Mouse (Mus musculus) v-Abl transformed pro-B cells (cell line): ENCODE results near the gene Olfr968.

Source experiments
- in situ Hi-C, 2 experiments: fragments of 400-800 bp; cut with MboI; formaldehyde crosslinking; loops; one replicate each; pipeline ENCODE4 v1.15.1; 2025; ENCODE audit not compliant: unreplicated experiment in 2 of 2

The Olfr968 gene

DNA sequence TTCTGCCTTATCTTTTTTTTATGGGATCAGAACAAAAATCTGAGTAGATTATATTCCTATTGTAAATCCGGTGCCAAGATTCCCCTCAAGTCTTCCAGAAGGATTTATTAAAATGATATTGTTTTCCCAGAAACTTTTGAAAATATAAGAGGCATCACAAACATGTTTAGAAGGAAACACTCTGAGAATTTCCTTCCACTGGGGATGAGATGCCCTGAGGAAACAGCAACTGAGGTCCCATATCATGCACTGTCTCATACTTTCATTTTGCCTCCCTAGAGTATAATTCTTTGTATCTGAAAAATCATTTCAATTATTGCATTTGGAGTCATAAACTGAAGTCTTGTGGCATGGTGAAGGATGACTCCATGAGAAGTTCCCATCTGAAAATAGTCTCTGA is at the start of gene Olfr968:
Gene Olfr968, minus strand, starts transcription at position 101 of the 400 bp plus-strand sequence.
- in situ Hi-C loops = no loop called here

DNA sequence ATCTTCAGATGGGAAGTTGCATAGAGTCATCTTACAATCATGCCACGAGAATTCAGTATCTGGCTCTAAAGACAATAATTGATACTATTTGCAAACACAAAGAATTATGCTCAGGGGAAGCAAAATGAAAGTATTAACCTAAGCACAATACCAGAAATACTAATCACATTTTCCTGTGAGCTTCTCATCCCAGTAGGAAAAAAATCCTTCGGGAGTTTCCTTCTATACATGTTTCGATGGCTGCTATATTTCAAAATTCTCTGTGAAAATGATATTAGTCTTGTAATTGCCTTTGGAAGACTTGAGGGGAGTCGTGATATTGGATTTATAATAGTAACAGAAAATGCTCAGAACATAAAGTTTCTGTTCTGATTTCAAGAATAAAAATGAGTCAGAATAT is 25.5 kb upstream of the Olfr968 start, which contains the start of gene Olfr970:
Gene Olfr970, plus strand, starts transcription at position 301 of the 400 bp plus-strand sequence.
- in situ Hi-C loops = no loop called here

DNA sequence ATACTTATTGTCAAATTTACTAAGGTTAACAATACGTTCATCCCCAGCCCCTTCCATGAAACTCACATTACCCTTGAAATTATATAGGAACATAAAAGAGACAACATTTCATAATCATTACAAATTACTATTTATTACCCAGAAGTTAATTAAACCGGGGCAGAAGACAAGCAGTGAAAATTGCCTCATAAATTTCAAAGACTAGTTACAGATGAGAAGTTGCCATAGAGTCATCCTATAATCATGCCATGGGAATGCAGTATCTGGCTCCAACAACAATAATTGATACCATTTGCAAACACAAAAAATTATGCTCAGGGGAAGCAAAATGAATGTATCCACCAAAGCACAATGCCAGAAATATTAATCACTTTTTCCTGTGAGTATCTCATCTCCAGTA is 7.5 kb upstream of the Olfr968 start, which contains the start of gene Olfr969:
Gene Olfr969, plus strand, starts transcription at position 388 of the 400 bp plus-strand sequence.
- in situ Hi-C loops = no loop called here

DNA sequence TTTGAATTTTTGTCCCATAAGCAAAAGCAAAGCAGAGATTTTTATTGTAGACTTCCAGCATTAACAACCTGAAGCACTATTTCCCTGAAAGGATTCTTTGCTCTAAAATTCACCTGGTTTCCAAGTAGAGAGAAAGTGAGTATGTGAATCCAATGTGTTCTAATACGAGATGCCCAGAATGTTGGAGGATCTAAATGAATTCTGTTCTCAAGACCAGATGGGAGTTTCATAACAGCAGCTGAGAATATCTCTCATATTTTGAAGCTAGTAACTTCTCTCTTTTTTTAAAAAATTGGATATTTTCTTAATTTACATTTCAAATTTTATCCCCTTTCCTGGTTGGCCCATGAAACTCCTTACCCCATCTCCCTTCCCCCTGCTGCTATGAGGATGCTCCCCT is 36.6 kb downstream of the Olfr968 start:
- in situ Hi-C loops = no loop called here

DNA sequence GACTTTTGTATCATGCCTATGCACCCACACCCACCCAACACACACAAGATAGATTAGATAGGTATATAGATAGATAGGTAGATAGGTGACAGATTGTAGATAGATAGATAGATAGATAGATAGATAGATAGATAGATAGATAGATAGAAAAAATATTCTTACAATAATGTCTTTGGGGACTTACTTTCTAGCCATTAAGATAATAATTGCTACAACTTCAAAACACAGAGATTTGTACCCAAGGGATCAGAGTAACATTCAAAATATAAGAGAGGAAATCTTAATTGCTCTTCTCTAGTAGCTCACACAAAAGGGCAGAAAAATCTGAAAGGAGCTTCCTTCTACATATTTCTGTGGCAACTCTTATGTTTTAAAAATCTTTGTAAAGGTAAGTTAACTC is 37.1 kb downstream of the Olfr968 start, which contains the start of gene Olfr967:
Gene Olfr967, plus strand, starts transcription at position 301 of the 400 bp plus-strand sequence.
- in situ Hi-C loops = no loop called here

DNA sequence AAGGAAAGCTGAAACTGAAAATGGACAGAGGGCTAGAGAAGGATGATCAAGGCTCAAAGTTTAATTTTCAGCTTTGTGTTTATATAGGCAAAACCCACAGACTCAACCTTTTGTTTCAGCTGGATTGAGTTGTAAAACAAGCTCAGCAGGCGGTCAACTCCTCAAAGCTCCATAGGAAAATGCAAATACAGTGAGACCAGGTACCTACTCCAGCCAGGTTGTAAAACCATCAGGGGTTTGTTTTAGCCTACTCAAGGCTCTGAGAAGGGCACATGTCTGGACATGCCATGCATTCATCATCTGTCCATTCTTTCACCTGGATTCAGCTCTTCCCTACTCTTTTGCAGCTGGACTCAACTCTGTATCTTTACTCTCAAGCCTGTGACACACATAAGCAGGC is 42.3 kb downstream of the Olfr968 start:
- in situ Hi-C loops = no loop called here

DNA sequence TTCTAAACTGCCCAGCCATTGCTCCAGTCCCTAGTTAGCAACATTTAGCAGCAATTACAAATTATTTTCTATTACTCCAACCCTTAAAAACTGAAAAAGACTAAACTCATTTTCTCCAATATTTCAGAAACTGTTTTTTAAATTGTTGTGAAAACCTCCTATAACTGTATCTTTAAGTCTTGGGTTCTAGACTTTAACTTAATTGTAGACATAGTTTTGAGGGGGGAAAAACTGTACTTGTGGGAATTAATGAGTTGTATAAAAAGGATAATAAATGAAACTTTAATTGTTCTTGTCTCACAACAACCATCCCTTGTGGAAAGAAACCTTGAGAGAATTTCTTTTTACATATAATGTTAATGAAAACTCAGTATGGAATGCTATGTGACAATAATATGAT is 52.4 kb downstream of the Olfr968 start, which contains the start of gene Olfr150:
Gene Olfr150, plus strand, starts transcription at position 301 of the 400 bp plus-strand sequence.
- in situ Hi-C loops = no loop called here
